Mouse (Mus musculus): Measurements from ENCODE around the gene Gins2. TPM values are rescaled to one million over a fixed set of nuclear protein-coding genes. Genes with fewer than 3 reads are reported as not detected.

The Gins2 gene
- polyA plus RNA-seq, 1 experiment = 4.4 TPM

DNA sequence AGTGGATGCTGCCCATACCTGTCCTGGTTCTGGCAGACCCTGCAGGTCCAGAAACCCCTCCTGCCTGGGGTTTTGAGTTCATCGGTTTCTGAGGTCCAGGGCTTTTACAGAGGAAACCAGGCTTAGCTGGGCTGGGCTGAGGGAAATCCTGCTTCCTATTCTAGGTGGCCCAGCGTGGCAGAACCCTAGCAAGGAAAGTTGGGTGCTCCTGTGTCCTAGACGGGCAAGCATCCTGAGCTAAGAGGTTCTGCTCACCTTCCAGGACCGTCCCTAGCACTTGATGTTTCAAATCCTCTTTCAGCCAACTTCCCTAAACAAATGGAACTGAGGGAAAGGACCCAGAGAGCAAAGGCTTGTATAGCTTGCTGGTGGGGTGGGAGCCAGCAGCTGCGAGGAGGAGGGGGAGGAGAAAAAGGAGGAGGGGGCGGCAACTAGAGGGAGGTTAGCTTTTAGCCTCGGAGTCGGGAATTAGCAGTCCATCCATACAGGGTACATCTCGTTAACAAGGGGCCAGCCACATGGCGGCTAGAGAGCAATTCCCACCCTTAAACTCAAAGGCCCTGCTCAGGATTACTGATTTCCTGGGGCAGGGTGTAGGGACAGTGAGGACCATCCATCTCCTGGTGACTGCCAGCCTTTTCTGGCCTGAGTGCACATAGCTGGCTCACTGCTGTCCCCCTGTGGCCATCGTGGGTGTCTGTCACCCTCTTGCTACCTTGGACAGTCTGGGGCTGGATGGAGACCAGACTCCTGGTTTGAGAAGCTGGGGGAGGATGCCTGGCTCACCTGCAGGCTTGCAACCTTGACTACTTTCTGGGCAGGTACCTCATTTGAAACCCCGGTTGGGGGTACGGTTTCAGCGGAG lies 54.4 kb downstream of the Gins2 start:
- H3K4me3 ChIP-seq (replicated peaks; ENCODE audit: extremely low read depth, low read depth, low read length) = no peak overlapping the region
- peaks cover 17% of the 10 kb centered on the region for H3K4me1 ChIP-seq (ENCODE audit: control insufficient read depth, insufficient read depth, low read length)
- DNase-seq = peak; percentile 81
- TF ChIP-seq POLR2A (IDR thresholded peaks at IDR 0.05; ENCODE audit: borderline replicate concordance, extremely low read depth, low read depth, low read length) (no peak), CTCF (IDR thresholded peaks at IDR 0.05; ENCODE audit: insufficient read depth, low read length) (peak; percentile 100)
- WGBS = 28% methylated on average over 14 of the region's 14 CpGs

DNA sequence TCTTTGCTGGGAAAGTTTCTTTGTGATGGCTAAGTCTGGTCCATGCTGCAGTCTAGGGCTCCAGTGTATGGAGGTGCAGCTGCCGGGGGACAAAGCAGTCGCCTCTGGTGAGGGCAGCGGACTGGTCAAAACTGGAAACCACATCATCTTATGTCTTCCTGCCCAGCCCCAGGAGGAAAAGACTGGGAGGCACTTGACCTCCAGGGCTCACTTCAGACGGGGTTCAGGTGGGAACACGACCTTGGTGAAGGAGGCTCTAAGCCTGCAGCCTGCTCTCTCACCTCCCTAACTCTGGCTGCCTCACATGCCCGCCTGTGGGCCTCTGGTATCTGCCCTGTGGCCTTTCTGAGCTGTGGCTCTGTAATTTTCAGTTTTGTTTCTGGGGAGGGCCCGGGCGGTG lies 55.0 kb downstream of the Gins2 start:
- WGBS = 45% methylated on average over 8 of the region's 8 CpGs
- H3K4me1 ChIP-seq (ENCODE audit: control insufficient read depth, insufficient read depth, low read length) = peaks cover 16% of the 10 kb centered on the region

DNA sequence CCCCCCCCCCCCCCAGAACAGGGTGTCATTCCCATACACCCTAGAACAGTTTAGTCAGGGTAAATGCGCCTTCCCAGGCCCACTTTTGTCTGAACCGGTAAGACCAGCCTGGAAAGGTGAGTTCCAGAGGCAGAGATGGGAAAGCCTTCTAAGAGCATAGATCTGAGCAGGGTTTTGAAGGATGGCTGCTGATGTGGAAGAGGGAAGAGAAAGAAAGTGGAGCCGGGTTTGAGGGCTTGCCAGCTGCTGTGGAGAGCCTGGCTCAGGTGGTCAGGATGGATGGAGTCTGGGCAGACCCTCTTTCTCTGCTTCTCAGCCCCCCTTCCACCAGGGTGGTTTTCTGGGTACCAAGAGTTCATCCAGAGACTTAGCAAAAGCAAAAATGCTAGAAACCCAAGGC lies 55.7 kb downstream of the Gins2 start:
- Histone ChIP-seq H3K4me1 (ENCODE audit: control insufficient read depth, insufficient read depth, low read length) (peaks cover 16% of the 10 kb centered on the region), H3K4me3 (replicated peaks; ENCODE audit: extremely low read depth, low read depth, low read length) (no peak overlapping the region)
- DNase-seq = no peak
- TF ChIP-seq CTCF (IDR thresholded peaks at IDR 0.05; ENCODE audit: insufficient read depth, low read length) (no peak), POLR2A (IDR thresholded peaks at IDR 0.05; ENCODE audit: borderline replicate concordance, extremely low read depth, low read depth, low read length) (no peak)
- WGBS = 86% methylated on average over 3 of the region's 3 CpGs

More for the DNA sequence above, 55.0 kb downstream of the Gins2 start:
- H3K4me3 ChIP-seq (replicated peaks; ENCODE audit: extremely low read depth, low read depth, low read length) = no peak overlapping the region
- TF ChIP-seq POLR2A (IDR thresholded peaks at IDR 0.05; ENCODE audit: borderline replicate concordance, extremely low read depth, low read depth, low read length) (no peak), CTCF (IDR thresholded peaks at IDR 0.05; ENCODE audit: insufficient read depth, low read length) (no peak)
- no peak for DNase-seq

DNA sequence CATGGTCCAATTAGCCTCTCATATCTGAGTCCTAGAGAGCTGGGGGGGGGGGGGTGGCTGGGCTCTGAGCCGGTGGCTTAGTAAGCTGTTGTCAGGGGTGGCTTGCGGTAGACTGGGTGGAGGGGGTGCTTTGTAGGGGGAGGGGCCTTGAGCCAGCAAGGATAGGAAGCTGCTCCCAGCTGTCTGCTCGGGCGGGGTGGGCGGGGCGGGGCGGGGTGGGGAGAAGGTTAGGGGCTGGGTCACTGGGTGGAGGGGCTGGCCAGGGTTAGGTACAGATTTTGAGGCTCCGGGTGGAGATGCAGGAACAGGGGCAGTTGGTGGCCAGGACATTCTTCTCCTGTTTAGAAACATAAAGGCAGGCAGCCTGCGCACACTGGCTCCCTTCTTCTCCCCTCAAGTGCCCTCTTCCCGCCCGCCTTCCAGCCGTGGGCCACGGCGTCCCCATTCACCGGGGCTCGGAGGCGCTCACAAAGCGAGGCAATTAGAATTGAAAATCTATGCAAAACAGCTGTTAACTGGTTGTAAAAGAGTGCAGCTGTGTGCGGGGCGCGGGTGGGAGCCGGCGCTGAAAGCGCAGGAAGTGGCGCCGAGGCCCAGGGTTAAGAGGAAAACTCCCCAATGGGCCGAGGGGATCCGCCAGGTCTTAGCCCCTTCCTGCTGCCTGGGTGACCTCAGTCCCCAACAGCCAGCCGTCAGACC lies 56.4 kb downstream of the Gins2 start:
- H3K4me3 ChIP-seq (replicated peaks; ENCODE audit: extremely low read depth, low read depth, low read length) = no peak overlapping the region
- TF ChIP-seq POLR2A (IDR thresholded peaks at IDR 0.05; ENCODE audit: borderline replicate concordance, extremely low read depth, low read depth, low read length) = no peak
- no peak for TF ChIP-seq CTCF (IDR thresholded peaks at IDR 0.05; ENCODE audit: insufficient read depth, low read length)
- WGBS = 34% methylated on average over 29 of the region's 29 CpGs
- no peak for DNase-seq
- H3K4me1 ChIP-seq (ENCODE audit: control insufficient read depth, insufficient read depth, low read length) = peaks cover 16% of the 10 kb centered on the region

DNA sequence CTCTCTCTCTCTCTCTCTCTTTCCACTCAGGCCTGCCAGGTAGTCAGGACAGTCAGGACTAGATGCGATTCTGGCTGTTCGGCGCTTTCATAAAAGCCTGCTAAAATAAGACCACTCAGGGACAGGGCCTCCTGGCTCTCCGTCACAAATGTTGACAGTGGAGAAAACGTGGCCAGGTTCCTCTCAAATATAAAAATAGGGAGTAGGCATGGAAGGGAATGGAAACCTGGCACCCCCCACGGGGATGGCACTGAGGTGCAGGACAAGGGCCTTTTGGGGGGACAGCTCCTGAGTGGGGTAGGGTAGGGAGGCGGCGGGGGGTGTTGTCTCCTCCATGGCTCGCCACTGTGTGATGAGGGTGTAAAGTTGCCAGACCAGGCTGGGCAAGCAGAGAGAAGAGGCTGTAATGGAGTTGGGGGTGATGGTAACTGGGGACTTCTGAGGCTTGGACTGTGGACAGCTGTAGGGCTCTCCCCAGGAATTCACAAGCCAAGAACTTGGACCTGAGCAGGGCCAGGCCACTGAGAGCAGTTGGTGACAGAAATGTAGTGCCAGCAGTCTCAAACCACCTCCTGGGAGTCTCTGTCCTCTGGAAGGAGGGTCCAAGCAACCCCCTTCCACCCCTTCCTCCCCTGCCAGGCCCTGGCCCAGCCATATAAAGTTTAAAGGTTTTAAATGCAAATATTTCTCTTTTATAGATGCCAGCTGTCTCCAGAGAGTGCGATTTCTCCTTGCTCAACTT lies 57.2 kb downstream of the Gins2 start:
- no peak for DNase-seq
- Histone ChIP-seq H3K4me1 (ENCODE audit: control insufficient read depth, insufficient read depth, low read length) (peaks cover 16% of the 10 kb centered on the region), H3K4me3 (replicated peaks; ENCODE audit: extremely low read depth, low read depth, low read length) (no peak overlapping the region)
- TF ChIP-seq POLR2A (IDR thresholded peaks at IDR 0.05; ENCODE audit: borderline replicate concordance, extremely low read depth, low read depth, low read length) = no peak
- TF ChIP-seq CTCF (IDR thresholded peaks at IDR 0.05; ENCODE audit: insufficient read depth, low read length) = no peak
- WGBS = 68% methylated on average over 10 of the region's 10 CpGs

DNA sequence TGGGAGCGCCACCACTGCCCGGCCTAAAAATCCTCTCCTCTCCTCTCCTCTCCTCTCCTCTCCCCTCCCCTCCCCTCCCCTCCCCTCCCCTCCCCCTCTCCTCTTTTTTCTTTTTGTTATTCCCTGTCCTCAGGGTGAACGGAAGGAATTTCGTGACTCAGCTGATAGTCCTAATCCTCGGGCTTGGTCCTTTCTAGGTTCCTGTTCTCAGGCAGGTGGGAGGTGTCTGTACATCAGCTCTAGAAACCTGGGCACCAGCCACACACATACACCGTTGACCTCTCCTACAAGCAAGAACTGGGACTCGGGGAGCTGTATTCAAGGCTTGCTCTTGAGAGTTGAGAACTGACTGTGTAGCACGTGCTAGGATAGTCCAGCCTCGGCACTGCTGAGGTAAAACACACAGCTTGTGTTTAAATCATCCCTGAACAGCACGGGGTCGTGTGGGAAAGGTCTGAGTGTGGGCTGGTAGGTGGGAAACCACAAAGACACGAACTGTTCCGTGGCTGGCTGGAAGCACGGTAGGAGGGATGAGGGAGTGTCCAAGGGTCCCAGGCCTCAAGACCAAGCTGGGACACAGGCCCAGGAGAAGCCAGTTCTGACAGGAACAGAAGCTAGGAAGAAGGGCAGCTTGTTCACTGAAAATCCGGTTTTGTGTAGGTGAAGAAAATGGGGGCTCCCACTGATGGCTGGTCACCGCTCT lies 58.0 kb downstream of the Gins2 start:
- 74% methylated on average over 16 of the region's 16 CpGs for WGBS
- TF ChIP-seq CTCF (IDR thresholded peaks at IDR 0.05; ENCODE audit: insufficient read depth, low read length) (no peak), POLR2A (IDR thresholded peaks at IDR 0.05; ENCODE audit: borderline replicate concordance, extremely low read depth, low read depth, low read length) (no peak)
- no peak for DNase-seq
- H3K4me1 ChIP-seq (ENCODE audit: control insufficient read depth, insufficient read depth, low read length) = peaks cover 20% of the 10 kb centered on the region
- no peak overlapping the region for H3K4me3 ChIP-seq (replicated peaks; ENCODE audit: extremely low read depth, low read depth, low read length)

DNA sequence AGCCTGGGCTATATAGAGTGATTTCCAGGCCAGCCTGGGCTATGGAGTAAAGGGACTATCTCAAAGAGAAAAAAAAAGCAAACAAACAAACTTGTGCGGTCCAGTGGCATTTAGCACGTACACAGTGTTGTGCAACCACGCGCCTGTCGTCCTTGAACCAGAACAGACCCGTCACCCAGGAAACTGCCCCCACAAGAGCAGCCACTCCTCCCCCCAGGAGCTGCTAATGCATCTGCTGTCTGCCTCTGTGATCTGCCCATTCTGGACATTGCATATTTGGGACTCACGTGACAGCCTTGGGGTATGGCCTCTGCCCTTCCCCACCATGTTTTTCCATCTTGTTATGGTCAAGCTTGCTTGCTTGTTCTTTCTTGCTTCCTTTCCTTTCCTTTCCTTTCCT lies 59.9 kb downstream of the Gins2 start:
- TF ChIP-seq POLR2A (IDR thresholded peaks at IDR 0.05; ENCODE audit: borderline replicate concordance, extremely low read depth, low read depth, low read length) (no peak), CTCF (IDR thresholded peaks at IDR 0.05; ENCODE audit: insufficient read depth, low read length) (no peak)
- 50% methylated on average over 7 of the region's 7 CpGs for WGBS
- DNase-seq = no peak
- peaks cover 20% of the 10 kb centered on the region for H3K4me1 ChIP-seq (ENCODE audit: control insufficient read depth, insufficient read depth, low read length)
- no peak overlapping the region for H3K4me3 ChIP-seq (replicated peaks; ENCODE audit: extremely low read depth, low read depth, low read length)

Other genes starting within 250 kb of the Gins2 start
- gene 1190005I06Rik, start 58.3 kb upstream of the Gins2 start, polyA plus RNA-seq (2012; rRNA removed) = 2.4 and 6.2 TPM in 2 replicates
- 0.92 and 1.3 TPM in 2 replicates for gene Gm27021, start 78.8 kb upstream of the Gins2 start, polyA plus RNA-seq (2012; rRNA removed)
- 606 and 728 TPM in 2 replicates for gene Cox4i1, start 78.9 kb upstream of the Gins2 start, polyA plus RNA-seq (2012; rRNA removed)
- gene Emc8, start 79.3 kb upstream of the Gins2 start, polyA plus RNA-seq (2012; rRNA removed) = 56.8 and 71.2 TPM in 2 replicates
- 38.6 and 44.7 TPM in 2 replicates for gene Irf8, start 147.1 kb upstream of the Gins2 start, polyA plus RNA-seq (2012; rRNA removed)

Data from lung, adult 2 months (tissue).